Mouse (Mus musculus): ENCODE measurements at regions not wholly inside any gene's neighbourhood (a gene's known extent, or its start where the extent isn't known, plus 50 kb on each side); places are given as distances from the start of the nearest gene placed in this dataset.

DNA sequence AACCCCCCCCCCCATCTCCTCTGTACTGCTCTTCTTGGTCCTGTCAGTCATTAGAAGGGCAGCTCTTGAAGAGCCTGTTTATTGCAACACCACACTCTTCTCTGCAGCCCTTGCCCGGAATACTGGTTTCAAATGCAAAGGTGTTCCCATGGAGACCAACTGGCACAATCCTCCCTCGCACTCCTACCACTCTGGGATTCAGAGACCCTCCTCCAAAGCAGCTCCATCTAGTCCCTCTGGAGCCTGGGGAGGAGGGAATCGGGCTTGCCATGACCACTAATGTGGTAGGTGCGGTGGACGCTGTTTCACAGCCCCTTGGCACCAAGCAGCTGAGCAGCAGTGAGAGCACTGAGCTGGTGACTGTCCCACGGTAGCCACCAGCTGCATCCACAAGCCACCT lies 83.1 kb downstream of the Stk35 start:
- DNase-seq (ENCODE audit: low read depth, low spot score), result no peak

- DNase-seq (ENCODE audit: low read depth, low spot score), result no peak
These were observed 84.0 kb downstream of the Stk35 start for GRCm38 (mm10) chr2:129884316-129884715.

DNA sequence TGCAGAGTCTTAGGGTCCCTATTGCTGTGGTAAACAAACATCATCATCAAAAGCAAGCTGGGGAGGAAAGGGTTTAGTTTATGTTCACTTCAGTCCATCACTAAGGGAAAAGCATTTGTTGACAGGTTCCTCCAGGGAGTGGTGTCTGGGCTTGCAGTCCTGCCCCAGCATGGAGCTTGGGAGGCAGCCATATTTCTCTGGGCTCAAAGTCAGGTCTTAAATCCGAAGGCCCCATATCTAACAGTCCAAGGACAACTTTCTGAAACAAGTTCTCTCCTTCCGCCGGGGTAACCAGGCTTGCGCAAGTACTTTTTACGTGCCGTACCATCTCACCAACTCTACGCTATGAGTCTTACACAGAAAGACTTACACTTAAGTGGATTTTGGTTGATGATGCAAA lies 85.2 kb downstream of the Stk35 start:
- no peak for DNase-seq (ENCODE audit: low read depth, low spot score)

DNA sequence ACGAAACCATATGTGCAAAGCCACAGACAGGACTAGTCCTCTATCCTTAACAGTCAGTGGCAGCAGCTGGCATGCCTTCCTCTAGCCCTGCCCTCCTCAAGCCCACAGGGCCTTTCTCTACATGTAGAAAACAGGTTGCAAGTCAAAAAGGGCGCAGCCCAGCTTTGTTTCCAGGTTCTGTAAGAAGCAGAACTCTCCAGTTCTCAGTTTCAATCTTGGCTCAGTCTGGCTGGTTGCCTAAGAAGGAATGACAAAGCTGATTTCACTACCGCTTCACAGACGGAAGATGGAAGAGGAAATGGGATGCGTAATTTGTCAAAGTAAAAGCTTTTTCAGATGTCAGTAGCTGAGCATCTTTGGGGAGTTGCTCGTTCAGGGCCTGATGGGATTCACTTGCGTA lies 92.9 kb downstream of the Stk35 start:
- DNase-seq (ENCODE audit: low read depth, low spot score), result peak; percentile 23

- DNase-seq (ENCODE audit: low read depth, low spot score), result no peak
These were observed 93.5 kb downstream of the Stk35 start for GRCm38 (mm10) chr2:129893832-129894231.

DNA sequence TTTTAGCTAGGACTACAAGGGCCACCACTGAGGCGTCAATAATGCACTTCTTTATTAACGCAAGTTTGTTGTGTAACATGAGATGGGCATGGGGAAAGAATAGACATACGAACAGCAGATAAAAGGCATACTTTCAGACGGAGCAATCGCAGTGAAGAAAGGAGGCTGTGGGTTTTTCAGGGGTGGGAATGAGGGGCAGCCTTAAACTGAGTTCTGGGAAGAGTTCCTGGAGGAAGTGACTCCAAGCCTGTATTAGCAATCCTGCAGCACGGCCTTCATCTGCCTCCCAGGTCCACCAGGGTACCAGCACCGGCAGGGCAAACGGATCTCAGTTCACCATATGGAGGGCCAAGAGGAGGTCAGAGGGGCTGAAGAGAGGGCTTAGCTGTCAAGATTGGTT lies 94.6 kb downstream of the Stk35 start:
- no peak for DNase-seq (ENCODE audit: low read depth, low spot score)

GRCm38 (mm10) chr2:129895369-129895768 lies 95.1 kb downstream of the Stk35 start:
- DNase-seq (ENCODE audit: low read depth, low spot score), result no peak

- no peak for DNase-seq (ENCODE audit: low read depth, low spot score)
These were observed 96.4 kb downstream of the Stk35 start for GRCm38 (mm10) chr2:129896696-129897095.

- DNase-seq (ENCODE audit: low read depth, low spot score), result no peak
These were observed 103.2 kb downstream of the Stk35 start for GRCm38 (mm10) chr2:129903383-129904135.

- DNase-seq (ENCODE audit: low read depth, low spot score), result peak; percentile 27
These were observed 104.4 kb downstream of the Stk35 start for GRCm38 (mm10) chr2:129904753-129905152.

- DNase-seq (ENCODE audit: low read depth, low spot score), result no peak
These were observed 103.3 kb upstream of the Tgm3 start for GRCm38 (mm10) chr2:129908701-129909425.

- DNase-seq (ENCODE audit: low read depth, low spot score), result no peak
These were observed 100.8 kb upstream of the Tgm3 start for GRCm38 (mm10) chr2:129911203-129911921.

GRCm38 (mm10) chr2:129912556-129912955 lies 99.6 kb upstream of the Tgm3 start:
- no peak for DNase-seq (ENCODE audit: low read depth, low spot score)

DNA sequence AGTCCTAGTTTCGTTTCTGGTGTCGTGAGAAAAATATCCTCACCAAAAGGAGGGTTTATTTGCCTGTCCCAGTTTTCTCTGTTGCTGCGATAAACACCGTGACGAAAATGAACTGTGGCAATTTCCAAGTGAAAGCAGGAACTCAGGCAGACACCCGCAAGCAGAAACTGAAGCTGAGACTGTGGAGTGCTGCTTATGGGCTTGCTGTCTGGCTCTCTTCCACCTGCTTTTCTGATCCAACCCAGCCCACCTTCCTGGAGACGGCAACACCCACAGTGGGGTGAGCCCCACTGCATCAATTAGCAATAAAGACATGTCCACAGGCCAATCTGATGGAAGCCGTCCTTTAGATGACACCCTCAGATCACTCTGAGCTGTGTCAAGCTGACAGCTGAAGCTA lies 97.9 kb upstream of the Tgm3 start:
- DNase-seq (ENCODE audit: low read depth, low spot score), result no peak

DNA sequence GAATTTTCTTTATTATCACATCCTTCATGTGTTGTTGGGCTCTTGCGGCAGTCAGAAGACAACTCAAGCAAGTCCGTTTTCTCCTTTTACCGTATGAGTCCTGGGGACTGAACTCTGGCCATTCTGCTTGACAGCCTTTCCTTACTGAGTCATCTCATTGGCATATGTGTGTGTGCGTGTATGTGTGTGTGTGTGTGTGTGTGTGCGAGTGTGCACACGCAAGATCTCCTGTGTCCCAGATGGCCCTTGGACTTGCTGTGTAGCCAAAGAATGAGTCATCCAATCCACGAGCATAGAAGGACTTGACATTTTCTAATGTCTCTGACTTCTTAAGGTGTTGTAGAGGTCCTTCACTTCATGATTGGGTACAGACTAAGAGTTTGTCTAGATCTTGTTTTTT lies 95.7 kb upstream of the Tgm3 start:
- no peak for DNase-seq (ENCODE audit: low read depth, low spot score)

DNA sequence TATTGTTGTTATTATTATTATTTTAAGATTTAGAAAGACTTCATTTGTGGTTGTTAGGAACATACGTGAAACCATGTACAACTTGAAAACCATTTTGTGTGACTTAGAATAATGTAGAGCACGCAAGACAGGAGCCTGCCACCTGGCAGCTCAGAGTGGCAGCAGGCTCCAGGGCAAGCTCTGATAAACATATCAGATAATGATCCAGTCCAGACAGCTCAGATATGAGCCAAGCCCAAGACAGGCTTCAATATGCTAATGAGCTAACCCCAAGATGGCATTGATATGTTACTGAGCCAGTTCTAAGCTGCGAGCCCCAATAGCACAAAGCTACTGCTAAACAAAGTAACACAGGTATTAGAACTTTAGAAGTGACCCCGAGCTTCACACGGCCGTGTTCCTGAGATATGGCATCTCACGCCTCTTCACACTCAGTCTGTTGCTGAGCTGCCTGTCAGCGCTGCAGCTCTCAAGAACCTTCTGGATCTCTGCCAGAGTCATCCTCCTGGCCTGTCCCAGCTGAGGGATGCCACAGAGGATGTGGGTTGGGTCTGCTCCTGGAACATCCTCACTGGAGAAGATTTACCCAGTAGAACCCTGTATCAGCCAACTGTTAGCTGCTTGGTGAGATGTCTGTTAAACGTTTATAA lies 93.9 kb upstream of the Tgm3 start:
- DNase-seq (ENCODE audit: low read depth, low spot score), result no peak

GRCm38 (mm10) chr2:129919551-129919950 lies 92.6 kb upstream of the Tgm3 start:
- DNase-seq (ENCODE audit: low read depth, low spot score), result no peak

GRCm38 (mm10) chr2:129927218-129927617 lies 84.9 kb upstream of the Tgm3 start:
- DNase-seq (ENCODE audit: low read depth, low spot score), result no peak

DNA sequence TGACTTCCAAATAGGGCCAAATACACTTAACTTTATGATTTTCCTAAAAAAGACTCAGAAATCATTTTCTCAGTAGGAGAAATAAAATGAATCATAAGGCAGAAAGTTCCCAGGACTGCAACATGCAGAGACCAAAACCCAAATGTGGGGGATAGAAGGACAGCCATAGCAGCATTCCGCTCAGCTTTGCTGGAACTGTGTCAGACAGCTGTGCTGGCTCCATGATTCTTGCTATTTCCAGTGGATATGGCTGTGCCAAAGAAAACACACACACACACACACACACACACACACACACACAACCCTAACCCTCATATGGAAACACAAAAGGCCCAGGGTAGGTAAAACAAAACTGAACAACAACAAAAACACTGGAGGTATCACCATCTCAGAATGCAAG lies 78.6 kb upstream of the Tgm3 start:
- no peak for DNase-seq (ENCODE audit: low read depth, low spot score)

GRCm38 (mm10) chr2:129942824-129943223 lies 69.3 kb upstream of the Tgm3 start:
- no peak for DNase-seq (ENCODE audit: low read depth, low spot score)

DNA sequence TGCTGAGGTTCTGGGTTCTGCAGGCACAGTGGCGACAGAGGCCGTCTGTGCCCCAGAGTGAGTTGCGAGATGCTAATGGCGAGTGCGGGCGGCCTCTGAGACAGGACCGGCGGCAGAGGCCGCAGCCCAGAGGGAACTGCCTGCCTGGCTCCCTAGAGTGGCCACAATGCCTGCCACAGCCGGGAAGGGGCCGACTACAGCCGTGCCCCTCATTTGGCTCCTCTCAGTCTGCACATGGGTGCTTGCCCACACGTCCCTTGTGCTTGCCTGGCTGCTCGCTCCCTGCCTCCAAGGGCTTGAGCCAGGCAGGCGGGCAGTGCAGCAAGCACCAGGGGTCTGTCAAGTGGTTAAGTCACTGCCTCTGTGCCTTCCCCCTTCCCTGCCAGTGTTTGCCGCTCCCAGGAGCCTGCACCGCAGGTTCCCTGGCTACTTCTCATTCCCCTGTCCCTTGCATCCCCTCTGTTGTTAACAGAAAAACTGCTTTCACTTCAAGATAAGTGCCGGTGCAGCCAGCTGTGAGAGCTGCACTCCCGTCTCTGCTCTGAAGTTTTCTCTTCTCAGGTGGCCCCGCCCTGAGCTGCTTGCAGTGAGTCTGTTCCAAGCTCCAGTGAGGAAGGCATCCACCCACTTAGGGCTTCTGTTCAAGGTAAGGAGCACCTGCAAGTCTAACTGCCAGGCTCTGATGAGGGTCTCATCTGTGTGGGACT lies 64.1 kb upstream of the Tgm3 start:
- DNase-seq (ENCODE audit: low read depth, low spot score), result no peak
